Mouse (Mus musculus) urinary bladder, postnatal 36 days (tissue): Measurements from ENCODE around the gene Fgfr2.

Experiments
- DNase-seq, 2 experiments: peaks; one replicate each; pipeline ENCODE4 v3.0.0; 2022; ENCODE audit warnings: low spot score in 2 of 2, mixed read lengths in 1 of 2

Gene Fgfr2

DNA sequence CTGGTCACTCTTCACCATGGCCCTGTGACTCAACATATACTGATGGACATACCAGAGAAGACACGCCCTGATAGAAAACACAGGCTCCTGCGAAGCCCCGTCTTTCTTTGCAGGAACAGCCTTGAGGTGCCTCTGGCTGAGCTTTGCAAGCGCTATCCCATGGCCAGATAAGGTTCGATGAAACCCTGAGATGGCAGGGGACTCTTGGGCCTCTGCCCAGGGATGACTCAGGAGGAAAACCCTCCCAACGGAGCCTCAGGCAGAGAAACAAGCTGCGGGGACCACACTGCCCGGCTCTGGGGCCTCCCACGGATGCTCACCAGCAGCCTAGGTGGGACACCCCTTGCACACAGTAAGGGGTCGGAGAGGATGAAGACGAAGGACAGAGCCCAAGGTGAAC is 115.8 kb downstream of the Fgfr2 start:
- DNase-seq, result peak; percentile 55 to 61

DNA sequence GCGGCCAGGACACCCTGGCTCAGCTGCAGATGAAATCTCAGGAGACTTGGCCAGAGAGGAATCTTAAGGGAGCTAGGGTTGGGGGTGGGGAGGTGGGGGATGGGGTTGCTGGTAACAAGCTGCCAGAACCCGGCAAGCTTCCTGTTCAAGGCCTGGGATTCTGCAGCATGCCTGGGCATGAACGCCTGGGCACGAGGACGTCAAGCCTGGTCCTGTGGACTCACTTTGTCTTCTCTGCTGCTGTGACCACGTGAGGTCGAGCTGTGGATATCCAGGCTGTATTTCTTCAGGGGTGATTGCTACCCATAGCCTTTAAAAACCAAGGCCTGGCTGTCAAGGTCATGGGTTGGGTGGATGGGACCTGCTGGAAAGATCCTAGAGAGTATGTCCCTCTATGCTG is 117.4 kb downstream of the Fgfr2 start:
- peak in 1 of 2 experiments; percentile 56 for DNase-seq

DNA sequence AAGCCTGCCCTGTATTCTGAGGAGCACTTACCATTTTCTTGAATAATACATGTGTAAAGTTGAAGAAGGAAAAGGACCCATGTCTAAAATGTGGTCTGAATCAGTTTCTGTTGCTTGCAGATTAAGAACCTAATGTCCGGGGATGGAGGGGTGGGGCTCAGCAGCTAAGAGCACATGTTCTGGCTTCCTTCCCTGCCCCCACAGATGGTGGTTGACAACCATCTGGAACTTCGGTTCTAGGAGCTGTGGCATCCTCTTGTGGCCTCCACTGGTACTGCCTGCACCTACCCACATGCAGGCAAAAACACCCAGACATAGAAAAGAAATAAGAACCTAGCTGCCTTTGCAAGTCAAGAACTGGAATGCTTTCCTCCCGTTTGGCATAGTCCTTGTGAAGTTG is 119.7 kb downstream of the Fgfr2 start:
- DNase-seq, result peak; percentile 71 to 77

DNA sequence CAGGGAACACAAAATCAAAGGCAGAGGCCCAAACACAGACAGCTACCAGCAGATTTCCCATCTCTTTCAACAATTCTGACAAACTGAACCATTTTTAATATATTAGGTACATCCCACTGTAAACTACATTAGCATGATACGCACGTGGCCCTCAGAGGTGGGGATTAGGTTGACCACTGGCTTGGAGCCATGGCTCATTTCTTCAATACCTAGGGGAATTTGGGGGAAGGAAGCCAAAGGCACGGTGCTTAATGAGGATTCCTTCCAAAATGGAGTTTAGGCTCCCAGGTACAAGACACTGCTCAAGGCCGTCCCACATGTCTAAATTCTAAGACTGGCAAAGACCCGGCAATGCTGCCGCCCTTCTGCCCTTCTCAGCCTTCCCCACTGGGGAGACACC is 120.9 kb downstream of the Fgfr2 start:
- DNase-seq, result no peak

DNA sequence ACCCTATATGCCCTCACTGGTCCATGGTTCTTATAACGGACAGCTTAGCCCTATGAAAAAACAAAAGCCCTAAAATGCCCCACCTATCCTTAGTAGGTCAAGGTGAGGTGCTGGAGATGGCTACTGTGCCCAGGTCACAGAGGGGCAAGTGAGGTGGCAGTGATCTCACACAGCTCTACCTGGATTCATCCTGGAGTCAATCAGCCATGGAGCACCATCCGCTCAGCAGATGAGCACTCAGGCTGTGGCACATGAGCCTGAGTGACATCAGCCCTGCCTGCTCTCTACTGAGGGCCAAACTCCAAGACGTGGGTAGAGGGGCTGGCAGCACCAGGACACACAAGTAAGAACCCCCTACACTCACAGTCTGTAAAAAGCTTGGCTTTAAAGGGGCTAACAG is 121.8 kb downstream of the Fgfr2 start:
- no peak for DNase-seq

DNA sequence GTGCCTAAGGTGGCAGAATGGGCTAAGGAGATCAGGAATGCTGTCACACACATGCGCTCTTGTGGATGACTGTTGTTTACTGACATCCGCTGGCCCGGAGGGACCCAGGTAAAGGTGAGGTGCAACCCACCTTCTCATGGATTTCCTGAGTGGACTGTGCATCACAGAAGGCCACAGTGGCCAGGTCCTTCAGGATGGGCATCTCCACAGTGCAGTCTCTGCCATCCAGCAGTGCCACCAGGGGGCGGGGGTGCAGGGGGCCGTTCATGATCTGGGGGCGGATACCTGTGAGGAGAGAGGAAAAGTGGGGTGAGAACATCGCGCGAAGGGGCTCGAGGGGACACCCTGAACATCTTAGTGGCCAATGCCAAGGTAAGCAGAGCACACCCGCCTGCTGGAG is 124.1 kb downstream of the Fgfr2 start:
- DNase-seq, result no peak

DNA sequence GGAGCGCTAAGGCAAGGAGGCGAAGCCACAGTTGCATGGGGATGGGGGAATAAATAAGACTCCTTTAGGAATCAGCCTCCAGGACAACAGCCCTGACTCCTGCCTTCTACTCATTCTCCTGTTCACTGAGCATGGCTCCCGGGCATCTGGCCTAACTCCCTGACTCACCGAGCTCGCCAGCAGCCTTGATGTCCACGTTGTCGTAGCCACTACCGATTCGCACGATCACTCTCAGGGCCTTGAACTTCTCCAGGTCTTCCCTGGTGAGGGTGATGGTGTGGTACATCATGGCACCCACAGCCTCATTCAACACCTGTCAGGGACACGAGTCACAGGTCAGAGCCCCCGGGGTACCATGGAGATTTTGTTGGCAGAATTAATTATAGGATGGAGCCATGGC is 124.5 kb downstream of the Fgfr2 start:
- DNase-seq, result no peak

DNA sequence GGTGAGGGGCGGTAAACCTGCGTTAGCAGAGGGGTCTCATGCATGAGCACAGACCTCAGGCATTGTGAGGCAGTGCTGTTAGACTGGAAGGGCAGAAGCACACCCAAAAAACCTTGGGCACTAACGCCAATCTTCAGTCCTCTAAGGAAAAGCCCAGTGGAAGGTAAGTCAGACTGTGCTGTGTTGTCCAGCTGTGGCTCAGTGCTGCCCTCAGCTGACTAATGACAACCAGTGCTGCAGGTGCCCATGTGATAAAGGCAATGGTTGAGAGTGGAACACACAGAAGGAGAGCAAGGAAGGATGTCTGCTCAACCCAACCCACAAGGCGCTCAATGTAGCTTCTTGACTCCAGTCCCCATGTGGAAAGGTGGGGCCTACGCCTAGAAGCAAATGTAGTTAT is 126.8 kb downstream of the Fgfr2 start:
- no peak for DNase-seq

DNA sequence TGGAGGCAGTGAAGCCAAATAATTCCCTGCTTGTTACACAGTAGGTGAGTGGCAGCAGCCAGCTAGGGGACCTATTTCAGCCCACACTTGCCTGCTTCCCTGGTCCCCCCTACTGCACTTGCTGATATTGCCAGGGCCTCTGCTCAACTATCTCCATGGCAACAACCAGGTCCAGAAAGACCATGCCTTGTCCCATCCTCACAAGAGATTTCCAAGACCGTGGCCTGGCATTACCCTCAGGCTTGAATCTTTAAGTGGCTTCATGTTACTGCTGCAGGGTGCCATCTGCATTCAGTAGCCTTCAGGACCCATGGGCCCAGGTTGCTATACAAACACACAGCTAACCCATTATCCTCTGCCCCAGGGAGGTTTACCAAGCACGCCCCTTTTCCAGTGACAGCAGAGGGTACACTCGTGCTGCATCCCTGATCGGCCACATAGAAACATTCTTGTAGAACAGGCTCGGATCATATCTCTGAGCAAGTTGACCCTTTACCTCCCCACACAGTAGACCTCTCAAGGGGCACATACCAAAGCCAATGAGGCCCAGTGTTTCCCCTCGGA is 128.4 kb downstream of the Fgfr2 start:
- DNase-seq, result no peak

DNA sequence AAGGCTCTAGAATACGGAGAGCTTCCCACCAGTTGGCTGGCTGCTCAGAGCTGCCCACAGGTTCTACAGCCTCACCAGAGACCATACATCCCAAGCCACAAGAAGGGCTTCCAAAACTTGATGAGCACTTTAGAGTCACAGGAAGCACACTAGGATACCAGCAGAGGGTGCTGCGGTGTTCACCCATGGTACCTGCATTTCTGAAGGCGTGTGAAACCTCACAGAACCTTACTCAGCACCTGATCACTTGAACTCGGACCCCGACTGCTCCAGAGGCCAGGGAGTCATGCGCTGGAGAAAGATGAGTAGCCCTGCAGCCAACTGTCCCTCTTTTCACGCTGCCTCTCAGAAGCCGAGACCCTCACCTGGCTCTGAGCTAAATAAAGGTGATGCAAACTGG is 129.0 kb downstream of the Fgfr2 start:
- no peak for DNase-seq

DNA sequence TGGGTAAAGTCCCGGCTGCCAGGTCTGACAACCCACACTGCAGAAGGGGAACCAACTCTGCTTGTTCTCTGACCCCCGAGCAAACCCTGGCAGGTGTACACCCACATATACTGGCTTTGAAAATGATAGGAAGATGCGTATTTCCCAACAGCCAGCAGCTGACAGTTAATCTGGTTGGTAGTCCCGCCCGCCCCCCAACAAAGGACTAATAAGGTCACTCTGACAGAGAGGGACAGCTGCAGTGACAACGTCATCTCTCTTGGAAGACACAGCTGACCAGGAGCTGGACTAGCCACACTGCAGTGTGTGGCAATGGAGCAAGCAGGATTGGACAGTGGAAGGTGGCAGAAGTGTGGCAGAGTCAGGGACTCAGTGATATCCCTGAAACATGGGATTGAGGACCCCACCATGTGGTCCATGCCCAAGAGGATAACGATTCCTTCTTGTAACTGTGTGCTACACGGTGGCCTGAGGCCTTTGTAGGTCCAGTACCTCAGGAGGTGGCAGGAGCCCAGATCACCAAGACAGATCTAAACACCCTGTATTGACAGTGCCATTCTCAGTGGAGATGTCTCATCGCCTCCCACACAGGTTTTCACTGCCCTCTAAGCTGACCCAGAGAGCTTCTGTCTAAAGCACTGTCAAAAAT is 130.1 kb downstream of the Fgfr2 start:
- no peak for DNase-seq

DNA sequence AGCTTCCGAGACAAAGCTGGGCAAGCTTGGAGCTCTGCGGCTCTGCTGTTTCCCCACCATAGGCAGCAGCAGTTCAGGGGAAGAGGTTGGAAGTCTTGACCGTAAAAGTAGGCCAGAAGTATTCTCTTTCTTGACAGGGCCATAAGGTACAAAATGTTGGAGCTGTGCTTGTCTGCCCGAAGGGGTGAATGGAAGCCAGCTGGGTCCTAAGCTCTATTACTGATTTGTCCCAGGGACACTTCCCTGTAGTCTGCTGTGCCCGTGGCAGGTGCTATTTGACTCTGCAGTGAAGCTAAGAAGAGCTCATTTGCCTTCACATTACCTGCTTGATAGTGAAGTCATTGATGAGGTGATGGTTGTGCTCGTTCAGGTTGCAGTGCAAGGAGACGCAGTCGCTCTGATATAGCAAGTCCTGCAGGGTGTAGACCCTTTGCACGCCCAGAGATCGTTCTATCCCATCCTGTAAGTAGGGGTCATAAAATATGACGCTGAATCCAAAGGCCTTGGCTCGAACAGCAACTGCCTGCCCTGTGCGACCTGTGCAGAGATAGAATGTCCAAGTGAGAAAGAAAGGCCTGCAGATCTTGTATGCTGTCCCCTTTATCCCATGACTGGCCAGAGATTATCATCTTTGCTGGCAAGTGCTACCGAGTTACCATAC is 131.8 kb downstream of the Fgfr2 start:
- DNase-seq, result no peak

DNA sequence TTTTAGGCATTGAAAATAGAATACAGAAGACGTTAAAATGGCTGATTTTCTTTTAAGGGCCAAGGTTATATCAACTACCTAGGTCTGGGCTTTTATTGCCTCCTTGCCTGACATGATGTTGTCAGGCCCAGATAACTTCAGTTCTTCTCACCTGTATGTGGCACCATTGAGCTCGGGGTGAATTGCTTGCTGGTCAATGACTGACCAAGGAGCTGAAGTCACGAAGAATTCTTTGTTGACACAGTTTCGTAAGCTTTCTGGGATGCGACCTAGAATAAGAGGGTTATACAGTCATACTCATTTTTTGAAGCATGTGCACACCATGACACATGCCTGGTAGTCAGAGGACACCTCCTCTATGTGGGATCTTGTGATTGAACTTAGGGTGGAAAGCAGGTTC is 133.3 kb downstream of the Fgfr2 start:
- no peak for DNase-seq

DNA sequence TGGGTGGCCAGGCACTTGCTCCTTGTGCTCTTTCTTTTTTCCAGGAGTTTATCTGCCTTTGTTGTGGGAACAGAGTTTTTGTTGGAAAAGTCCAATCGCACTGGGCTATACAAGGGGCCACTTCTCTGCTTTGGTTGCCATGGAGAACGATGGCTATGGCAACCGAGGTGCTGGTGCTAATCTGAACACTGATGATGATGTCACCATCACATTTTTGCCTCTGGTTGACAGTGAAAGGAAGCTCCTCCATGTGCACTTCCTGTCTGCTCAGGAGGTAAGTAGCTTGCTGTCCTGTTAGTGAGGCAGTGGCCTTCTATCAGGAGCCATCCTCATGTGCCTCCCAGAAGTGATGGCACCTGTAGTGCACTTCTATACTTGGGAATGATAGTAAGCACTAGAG is 140.5 kb downstream of the Fgfr2 start:
- DNase-seq, result no peak

DNA sequence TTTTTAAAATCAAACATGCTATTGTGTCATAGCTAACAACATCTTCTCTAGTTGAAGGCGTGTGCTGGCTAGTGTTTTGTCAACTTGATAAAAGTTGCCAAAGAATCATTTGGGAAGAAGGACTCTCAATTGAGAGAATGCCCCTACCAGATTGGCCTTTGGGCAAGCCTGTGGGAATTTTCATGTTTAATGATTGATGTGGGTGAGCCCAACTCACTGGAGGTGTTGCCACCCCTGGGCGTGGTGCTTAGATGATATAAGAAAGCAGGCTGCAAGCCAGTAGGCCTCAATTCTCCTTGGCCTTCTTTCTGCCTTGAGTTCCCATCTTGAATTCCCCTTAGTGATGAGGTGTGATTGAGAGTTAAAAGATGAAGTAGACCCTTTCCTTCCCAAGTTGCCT is 145.2 kb downstream of the Fgfr2 start:
- DNase-seq, result no peak

DNA sequence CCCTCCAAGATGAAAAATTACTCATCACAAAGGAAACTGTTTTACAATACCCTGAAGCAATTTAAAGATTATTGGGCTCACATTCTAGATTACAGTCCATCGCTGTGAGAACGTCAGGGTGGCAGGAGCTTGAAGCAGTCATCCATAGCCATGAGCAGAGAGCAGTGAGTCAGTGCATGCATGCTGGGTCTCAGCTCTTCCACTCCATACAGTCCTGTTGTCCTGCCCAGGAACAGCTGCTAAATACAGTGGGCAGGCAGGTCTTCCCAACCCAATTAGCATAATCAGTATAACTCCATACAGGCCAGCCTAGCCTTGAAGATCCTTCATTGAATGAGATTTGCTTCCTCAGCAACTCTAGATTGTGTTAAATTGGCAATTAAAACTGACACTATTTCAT is 147.1 kb downstream of the Fgfr2 start:
- no peak for DNase-seq

DNA sequence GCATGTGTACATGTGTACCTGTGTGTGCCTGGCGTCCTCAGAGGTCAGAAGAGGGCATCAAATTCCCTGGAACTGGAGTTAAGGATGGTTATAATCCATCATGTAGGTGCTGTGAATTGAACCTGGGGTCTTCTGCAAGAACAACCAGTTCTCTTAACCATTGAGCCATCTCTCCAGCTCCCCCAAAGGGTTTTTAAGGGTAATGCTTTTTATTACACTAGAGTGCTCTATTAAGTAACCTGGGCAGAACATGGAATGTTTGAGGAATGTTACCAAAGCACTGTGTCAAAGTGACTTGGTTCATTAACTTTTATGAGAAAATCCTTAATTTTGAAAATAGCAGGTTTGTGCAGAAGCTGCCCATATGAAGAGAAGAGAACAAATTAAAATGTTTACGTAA is 151.1 kb downstream of the Fgfr2 start:
- DNase-seq, result no peak

DNA sequence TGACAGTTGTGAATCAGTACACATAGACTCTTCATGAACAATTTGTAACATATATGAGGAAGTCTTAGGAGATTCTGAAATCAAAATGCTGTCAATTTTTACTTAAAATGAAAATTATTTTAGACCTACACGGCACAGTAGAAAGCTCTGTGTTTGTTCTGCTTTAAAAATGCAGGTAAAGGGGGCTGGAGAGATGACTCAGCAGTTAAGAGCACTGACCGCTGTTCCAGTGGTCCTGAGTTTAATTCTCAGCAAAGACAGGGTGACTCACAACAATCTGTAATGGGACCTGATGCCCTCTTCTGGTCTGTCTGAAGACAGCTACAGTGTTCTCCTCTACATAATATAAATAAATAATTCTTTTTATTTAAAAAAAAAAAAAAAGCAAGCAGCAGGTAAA is 157.4 kb downstream of the Fgfr2 start:
- DNase-seq, result no peak

DNA sequence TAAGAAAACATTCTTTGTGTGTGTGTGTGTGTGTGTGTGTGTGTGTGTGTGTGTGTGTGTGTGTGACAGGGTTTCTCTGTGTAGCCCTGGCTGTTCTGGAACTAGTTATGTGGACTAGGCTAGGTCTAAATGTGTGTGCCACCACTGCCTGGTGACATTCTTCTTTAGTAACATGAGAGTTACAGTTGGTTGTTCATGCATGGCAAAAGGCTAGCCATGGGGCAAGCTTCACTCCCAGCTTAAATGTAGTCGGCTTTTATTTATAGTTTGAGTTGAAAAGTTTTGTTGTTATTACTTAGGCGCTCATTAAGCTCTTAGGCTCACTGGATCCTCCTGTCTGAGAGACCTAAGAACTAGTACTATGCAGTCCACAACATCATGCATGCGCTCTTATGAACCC is 158.8 kb downstream of the Fgfr2 start:
- DNase-seq, result no peak

DNA sequence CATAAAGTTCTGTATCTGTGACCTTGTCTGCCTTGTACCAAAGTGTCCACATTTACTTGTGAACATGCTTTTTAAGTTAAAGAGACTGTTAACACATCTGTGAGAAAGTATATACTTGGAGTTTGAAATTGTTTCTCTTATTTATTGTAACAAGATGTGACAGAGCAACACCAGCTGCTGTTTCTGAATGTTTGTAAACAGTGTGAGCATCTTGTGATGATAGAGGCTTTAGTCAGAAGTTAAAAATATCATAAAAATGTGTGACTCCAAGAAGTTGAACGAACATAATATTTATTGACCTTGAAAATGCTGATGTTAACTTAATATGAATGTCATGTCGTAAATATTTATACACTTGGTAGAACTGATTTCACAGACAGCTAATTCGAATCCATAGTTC is 172.5 kb downstream of the Fgfr2 start:
- DNase-seq, result no peak

DNA sequence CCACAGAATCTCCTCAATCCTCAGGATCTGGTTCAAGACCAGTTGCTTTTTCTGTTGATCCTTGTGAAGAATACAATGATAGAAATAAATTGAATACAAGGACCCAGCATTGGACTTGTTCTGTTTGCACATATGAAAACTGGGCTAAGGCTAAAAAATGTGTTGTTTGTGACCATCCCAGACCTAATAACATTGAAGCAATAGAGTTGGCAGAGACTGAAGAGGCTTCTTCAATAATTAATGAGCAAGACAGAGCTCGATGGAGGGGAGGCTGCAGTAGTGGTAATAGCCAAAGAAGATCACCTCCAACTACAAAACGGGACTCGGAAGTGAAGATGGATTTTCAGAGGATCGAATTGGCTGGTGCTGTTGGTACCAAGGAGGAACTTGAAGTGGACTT is 173.2 kb downstream of the Fgfr2 start:
- DNase-seq, result no peak

DNA sequence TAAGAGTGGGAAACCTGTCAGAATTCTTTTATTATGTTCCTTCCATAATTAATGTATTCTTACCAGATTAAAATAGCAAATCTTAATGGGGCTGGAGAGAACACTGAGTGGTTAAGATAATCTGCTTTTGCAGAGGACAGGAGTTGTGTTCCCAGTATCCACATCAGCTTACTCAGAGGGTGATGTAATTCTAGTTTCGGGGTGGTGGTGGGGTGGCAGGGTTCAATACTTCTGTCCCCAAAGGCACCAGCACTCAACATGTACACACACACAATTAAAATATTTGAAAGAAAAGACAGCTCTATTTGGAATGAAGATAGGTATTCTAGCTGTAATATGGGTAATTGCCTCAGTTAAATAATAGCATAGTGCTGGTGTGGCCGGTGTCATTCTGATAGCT is 182.6 kb downstream of the Fgfr2 start:
- no peak for DNase-seq

DNA sequence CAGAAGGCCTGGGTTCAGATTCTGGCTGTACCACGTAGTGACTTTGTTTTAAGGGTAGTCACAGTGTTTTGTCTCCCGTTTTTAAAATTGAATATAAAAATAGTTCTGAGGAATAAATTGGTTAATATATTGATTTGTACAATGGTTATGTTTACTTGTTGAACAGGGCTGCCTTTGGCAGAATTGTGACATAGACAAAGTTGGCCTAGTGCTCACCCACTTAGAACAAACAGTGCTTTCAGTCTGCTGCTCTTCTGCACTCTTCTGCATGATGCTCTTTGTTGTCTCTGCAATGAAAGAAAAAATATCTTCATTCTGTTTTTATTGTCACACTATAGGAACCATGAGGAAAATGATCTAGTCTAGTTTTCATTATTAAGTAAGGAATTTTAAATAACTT is 184.0 kb downstream of the Fgfr2 start:
- DNase-seq, result no peak

DNA sequence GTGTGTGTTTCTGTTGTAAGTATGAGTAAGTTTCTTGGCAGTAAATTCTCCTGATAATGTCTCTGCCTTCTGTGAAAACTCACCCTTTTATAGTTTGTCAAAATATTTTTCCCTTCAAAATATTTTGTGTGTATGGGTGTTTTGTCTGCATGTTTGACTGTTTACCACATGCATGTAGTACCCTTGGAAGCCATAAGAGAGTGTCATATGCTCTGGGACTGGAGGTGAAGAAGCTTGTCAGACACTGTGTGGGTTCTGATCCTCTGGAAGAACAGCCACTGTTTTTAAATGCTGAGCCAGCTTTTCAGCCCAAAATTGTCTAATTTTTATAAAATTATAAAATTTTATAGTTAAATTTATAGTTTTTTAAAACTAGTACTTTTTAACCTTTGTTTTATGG is 188.4 kb downstream of the Fgfr2 start:
- DNase-seq, result no peak
